Mouse (Mus musculus) megakaryocyte progenitor cell, adult 5-6 weeks (primary cell): ENCODE results near the gene Olfr725. TPM values are rescaled to one million over a fixed set of nuclear protein-coding genes. Genes with fewer than 3 reads are reported as not detected.
A peak's percentile ranks its signal among the peaks of the same experiment; 100 is the strongest.

Experiments used
- ATAC-seq: replicated peaks from 2 replicates; pipeline ENCODE4 v1.8.0; 2016; ENCODE audit warnings: mild to moderate bottlenecking, moderate TSS enrichment, inconsistent platforms; ENCODE audit not compliant: poor library complexity
- total RNA-seq, 2 experiments: library from RNA; stranded (forward) in 1 of 2; stranded (reverse) in 1 of 2; fragments of 157-497, 149-512 nt in 1 of 2; fragments of 200-1000 nt in 1 of 2; gene quantifications; 2 replicates each; pipeline versions ENCODE4 v1.2.3 to v1.2.4; 2015 to 2017

Olfr725 gene
- not detected in 2 replicates for total RNA-seq (2015)
- total RNA-seq (2017) = not detected in 2 replicates

- ATAC-seq = no peak
Observed at GRCm38 (mm10) chr14:50040275-50040674, at the start of gene Olfr725. TSS of gene Olfr725 (minus strand) at chr14:50040375.

GRCm38 (mm10) chr14:50062733-50063104, 22.5 kb upstream of the Olfr725 start:
- ATAC-seq = peak; percentile 22

GRCm38 (mm10) chr14:50061955-50062732, 22.0 kb upstream of the Olfr725 start:
- ATAC-seq = peak; percentile 90

GRCm38 (mm10) chr14:50061590-50061954, 21.4 kb upstream of the Olfr725 start:
- ATAC-seq = peak; percentile 26

GRCm38 (mm10) chr14:50061179-50061578, 21.0 kb upstream of the Olfr725 start:
- 0 out of 2 replicates have a peak, but pooled peaks have one; percentile 4 for ATAC-seq

- no peak for ATAC-seq
Observed at GRCm38 (mm10) chr14:50032041-50032440, 8.1 kb downstream of the Olfr725 start.

- no peak for ATAC-seq
Observed at GRCm38 (mm10) chr14:50031356-50031755, 8.8 kb downstream of the Olfr725 start.

GRCm38 (mm10) chr14:50026371-50026770, 13.8 kb downstream of the Olfr725 start:
- ATAC-seq = no peak

Other genes starting within 250 kb of the Olfr725 start
- not detected in 2 replicates for gene Olfr722, start 138.4 kb downstream of the Olfr725 start, total RNA-seq (2015)
- not detected in 2 replicates for gene Olfr722, start 138.4 kb downstream of the Olfr725 start, total RNA-seq (2017)
- not detected in 2 replicates for gene Olfr723, start 108.6 kb downstream of the Olfr725 start, total RNA-seq (2015)
- gene Olfr723, start 108.6 kb downstream of the Olfr725 start, total RNA-seq (2017) = not detected in 2 replicates
- gene Olfr724, start 77.1 kb downstream of the Olfr725 start, total RNA-seq (2015) = not detected in 2 replicates
- not detected in 2 replicates for gene Olfr724, start 77.1 kb downstream of the Olfr725 start, total RNA-seq (2017)
- not detected in 2 replicates for gene Olfr726, start 50.6 kb upstream of the Olfr725 start, total RNA-seq (2015)
- gene Olfr726, start 50.6 kb upstream of the Olfr725 start, total RNA-seq (2017) = not detected in 2 replicates
- not detected in 2 replicates for gene Olfr727, start 82.8 kb upstream of the Olfr725 start, total RNA-seq (2015)
- not detected in 2 replicates for gene Olfr727, start 82.8 kb upstream of the Olfr725 start, total RNA-seq (2017)
- gene Olfr728, start 102.3 kb upstream of the Olfr725 start, total RNA-seq (2015) = not detected in 2 replicates
- gene Olfr728, start 102.3 kb upstream of the Olfr725 start, total RNA-seq (2017) = not detected in 2 replicates
- not detected in 2 replicates for gene Olfr729, start 112.5 kb upstream of the Olfr725 start, total RNA-seq (2015)
- gene Olfr729, start 112.5 kb upstream of the Olfr725 start, total RNA-seq (2017) = not detected in 2 replicates
- gene Olfr730, start 147.8 kb upstream of the Olfr725 start, total RNA-seq (2015) = not detected in 2 replicates
- not detected in 2 replicates for gene Olfr730, start 147.8 kb upstream of the Olfr725 start, total RNA-seq (2017)
- not detected in 2 replicates for gene Olfr731, start 201.5 kb upstream of the Olfr725 start, total RNA-seq (2015)
- gene Olfr731, start 201.5 kb upstream of the Olfr725 start, total RNA-seq (2017) = not detected in 2 replicates
- gene Olfr732, start 243.8 kb upstream of the Olfr725 start, total RNA-seq (2015) = not detected in 2 replicates
- not detected in 2 replicates for gene Olfr732, start 243.8 kb upstream of the Olfr725 start, total RNA-seq (2017)